Mouse (Mus musculus) CH12.LX (cell line): Measurements from ENCODE around the gene Baz1b. TPM values are rescaled to one million over a fixed set of nuclear protein-coding genes. Genes with fewer than 3 reads are reported as not detected.

Source experiments
- DNase-seq: peaks from one replicate; pipeline ENCODE4 v3.0.0-alpha.2; 2013; ENCODE audit errors: extremely low read depth
- H3K27ac ChIP-seq: 2 replicates; pipeline ENCODE4 v1.5.1; 2012; ENCODE audit warnings: low read depth, mild to moderate bottlenecking, control low read depth, moderate library complexity; ENCODE audit not compliant: insufficient read depth
- H3K27me3 ChIP-seq: replicated peaks from 2 replicates; pipeline ENCODE3; 2012; ENCODE audit warnings: inconsistent platforms
- H3K36me3 ChIP-seq, 2 experiments: replicated peaks in 1 of 2; 2 replicates each; pipeline versions ENCODE3 to v1.6.1; 2012; ENCODE audit warnings: inconsistent platforms in 1 of 2, low read length in 1 of 2, mild to moderate bottlenecking in 1 of 2, mixed read lengths in 1 of 2, moderate library complexity in 1 of 2; ENCODE audit not compliant: control insufficient read depth in 1 of 2, insufficient read depth in 1 of 2
- H3K4me1 ChIP-seq, 2 experiments: 2 replicates each; pipeline ENCODE4 v1.6.1; 2012; ENCODE audit warnings: inconsistent platforms in 1 of 2, moderate library complexity in 1 of 2; ENCODE audit not compliant: insufficient read depth in 2 of 2, control insufficient read depth in 1 of 2
- H3K4me2 ChIP-seq: 2 replicates; pipeline ENCODE4 v1.6.1; 2012; ENCODE audit warnings: low read depth, mild to moderate bottlenecking, control low read depth; ENCODE audit not compliant: poor library complexity, insufficient read depth, severe bottlenecking
- H3K4me3 ChIP-seq, 3 experiments: fragments of 150-350 bp in 1 of 3; sonication (generic) in 1 of 3; replicated peaks in 1 of 3; 2 replicates each; pipeline versions ENCODE3 to v1.5.1; 2011 to 2012; ENCODE audit warnings: low read depth in 2 of 3, low read length in 2 of 3, mild to moderate bottlenecking in 2 of 3, moderate library complexity in 2 of 3, control low read depth in 1 of 3, improper control_type of control experiment in 1 of 3, inconsistent platforms in 1 of 3, mixed read lengths in 1 of 3; ENCODE audit not compliant: poor library complexity in 1 of 3
- H3K79me2 ChIP-seq: replicated peaks from 2 replicates; pipeline ENCODE4 v1.6.1; 2012; ENCODE audit warnings: mild to moderate bottlenecking, moderate library complexity; ENCODE audit not compliant: control insufficient read depth, poor library complexity, insufficient read depth, severe bottlenecking; ENCODE audit errors: extremely low read depth
- H3K9ac ChIP-seq: 2 replicates; pipeline ENCODE4 v1.6.1; 2012; ENCODE audit warnings: low read depth, mild to moderate bottlenecking, control low read depth, moderate library complexity; ENCODE audit not compliant: insufficient read depth
- H3K9me3 ChIP-seq: replicated peaks from 2 replicates; pipeline ENCODE3; 2012; ENCODE audit warnings: low read length, inconsistent platforms, mixed read lengths
- CHD1 ChIP-seq: IDR thresholded peaks from 2 replicates; pipeline ENCODE4 v1.6.1; 2012; ENCODE audit warnings: low read depth, low read length, improper control_type of control experiment, inconsistent platforms
- CTCF ChIP-seq, 2 experiments: IDR thresholded peaks in 1 of 2; conservative IDR thresholded peaks in 1 of 2; 2 replicates each; pipeline ENCODE4 v1.5.1; 2011 to 2012; ENCODE audit warnings: low read depth in 2 of 2, low read length in 2 of 2, improper control_type of control experiment in 1 of 2, inconsistent platforms in 1 of 2, mild to moderate bottlenecking in 1 of 2, moderate library complexity in 1 of 2
- HCFC1 ChIP-seq: IDR thresholded peaks from 2 replicates; pipeline ENCODE4 v1.6.1; 2012; ENCODE audit warnings: low read depth, mild to moderate bottlenecking, inconsistent platforms, low read length, improper control_type of control experiment
- KAT2A ChIP-seq: IDR thresholded peaks from 2 replicates; pipeline ENCODE4 v1.6.1; 2012; ENCODE audit warnings: low read length, improper control_type of control experiment, inconsistent platforms; ENCODE audit not compliant: insufficient replicate concordance
- MXI1 ChIP-seq: IDR thresholded peaks from 2 replicates; pipeline ENCODE4 v1.6.1; 2011; ENCODE audit warnings: mild to moderate bottlenecking, low read depth, low read length, improper control_type of control experiment
- RAD21 ChIP-seq: IDR thresholded peaks from 2 replicates; pipeline ENCODE4 v1.6.1; 2011; ENCODE audit warnings: low read depth, mild to moderate bottlenecking, low read length, improper control_type of control experiment, moderate library complexity
- SMC3 ChIP-seq: IDR thresholded peaks from 2 replicates; pipeline ENCODE4 v1.6.1; 2011; ENCODE audit warnings: low read depth, low read length, improper control_type of control experiment
- ZC3H11A ChIP-seq: IDR thresholded peaks from 2 replicates; pipeline ENCODE4 v1.6.1; 2012; ENCODE audit warnings: low read depth, mild to moderate bottlenecking, inconsistent platforms, low read length, improper control_type of control experiment
- ZNF384 ChIP-seq: IDR thresholded peaks from 2 replicates; pipeline ENCODE4 v1.6.1; 2012; ENCODE audit warnings: low read depth, low read length, improper control_type of control experiment, inconsistent platforms
- dilution Hi-C: fragments of 300-500 bp; cut with MboI; formaldehyde crosslinking; loops from 2 replicates; pipeline ENCODE4 v1.14.3; 2020; ENCODE audit warnings: low sequenced_read_pairs; ENCODE audit not compliant: extremely low pct_unique_long_range_greater_than_20kb, extremely low pct_ligation_motif_present
- in situ Hi-C: fragments of 300-500 bp; cut with MboI; formaldehyde crosslinking; loops from 3 replicates; pipeline ENCODE4 v1.14.3; 2019; ENCODE audit warnings: low sequenced_read_pairs, low pct_ligation_motif_present, low pct_unique_long_range_greater_than_20kb, mixed read lengths
- polyA plus RNA-seq: library from polyadenylated mRNA; unstranded; fragments of >175 nt; gene quantifications from 2 replicates; pipeline ENCODE4 v1.2.1, GENCODE M21; 2012; ENCODE audit warnings: low read depth; ENCODE audit not compliant: insufficient read length
- total RNA-seq, 2 experiments: library from RNA; depleted of rRNA; stranded (reverse); fragments of 300-350 nt in 1 of 2; fragments of >200 nt in 1 of 2; gene quantifications; 2 replicates each; pipeline ENCODE4 v1.2.3; 2012 to 2014

The Baz1b gene
- total and polyA plus RNA-seq, 3 experiments = 53.3 to 85.4 (median 60.0) TPM

- Histone ChIP-seq H3K27ac (no peak overlapping the region), H3K4me1 (peaks cover 0 to 9% of the 10 kb centered on the region in 2 experiments; a peak in 2 of 4 replicates), H3K36me3 (peaks cover 86 to 97% of the 10 kb centered on the region in 2 experiments), H3K9me3 (no peaks in the 10 kb centered on the region), H3K9ac (no peak overlapping the region), H3K4me2 (no peak overlapping the region), H3K27me3 (no peaks in the 10 kb centered on the region), H3K4me3 (no peak overlapping the region), H3K79me2 (no peaks in the 10 kb centered on the region; the same call in none of the 2 replicates)
- TF ChIP-seq RAD21 (peak; percentile 53), ZNF384 (no peak), CTCF (conservative IDR thresholded peaks at IDR 0.05 in 1 of 2, IDR thresholded peaks at IDR 0.05 in 1 of 2; ENCODE audit: low read depth in 2 of 2, low read length in 2 of 2) (peak; percentile 57 to 72; a peak in 3 of 4 replicates), SMC3 (peak; percentile 66)
- in situ Hi-C loops = loop anchor here (5.0 kb wide), 1 partner anchor 51 kb away; no protein-coding TSS in a partner anchor
- peak; percentile 49 for DNase-seq
- dilution Hi-C loops = no loop called here
Observed at GRCm38 (mm10) chr5:135236571-135236970, 49.5 kb downstream of the Baz1b start.

DNA sequence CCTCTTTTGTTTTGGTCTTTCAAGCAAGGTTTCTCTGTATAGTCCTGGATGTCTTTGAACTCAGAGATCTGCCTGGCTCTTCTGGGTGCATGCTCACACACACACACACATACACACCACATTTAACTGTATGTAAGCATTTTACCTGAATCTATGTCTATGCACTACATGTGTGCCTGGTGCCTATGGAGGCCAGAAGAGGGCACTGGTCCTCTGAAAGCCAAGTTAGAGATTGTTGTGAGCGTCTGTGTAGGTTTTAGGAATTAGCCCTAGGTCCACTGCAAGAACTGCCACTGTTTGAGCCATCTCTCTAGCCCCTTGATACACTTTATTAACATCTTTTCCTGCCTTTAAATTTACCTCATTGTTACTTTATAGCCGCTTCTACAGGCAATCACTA lies 51.8 kb downstream of the Baz1b start:
- dilution Hi-C loops (no loop called here), in situ Hi-C loops (loop anchor here (5.0 kb wide), 1 partner anchor 48 kb away; no protein-coding TSS in a partner anchor)
- H3K4me1 ChIP-seq = peaks cover 0 to 9% of the 10 kb centered on the region in 2 experiments; a peak in 2 of 4 replicates
- no peaks in the 10 kb centered on the region; the same call in 1 of the 2 replicates for H3K79me2 ChIP-seq
- no peak overlapping the region for H3K4me2 ChIP-seq
- no peaks in the 10 kb centered on the region for H3K9me3 ChIP-seq
- DNase-seq = no peak
- H3K27me3 ChIP-seq = no peaks in the 10 kb centered on the region
- H3K4me3 ChIP-seq = no peak overlapping the region
- no peak overlapping the region for H3K27ac ChIP-seq
- no peak overlapping the region for H3K9ac ChIP-seq
- TF ChIP-seq KAT2A (no peak), CTCF (conservative IDR thresholded peaks at IDR 0.05 in 1 of 2, IDR thresholded peaks at IDR 0.05 in 1 of 2; ENCODE audit: low read depth in 2 of 2, low read length in 2 of 2) (peak in 1 of 2 experiments; percentile 18; a peak in 1 of 4 replicates), HCFC1 (no peak)
- H3K36me3 ChIP-seq = peaks cover 88 to 97% of the 10 kb centered on the region in 2 experiments

- Histone ChIP-seq H3K79me2 (no peaks in the 10 kb centered on the region; the same call in 1 of the 2 replicates), H3K9ac (no peak overlapping the region), H3K36me3 (peaks cover 93 to 98% of the 10 kb centered on the region in 2 experiments), H3K27ac (no peak overlapping the region), H3K4me3 (no peak overlapping the region), H3K4me2 (no peak overlapping the region), H3K9me3 (no peaks in the 10 kb centered on the region), H3K27me3 (no peaks in the 10 kb centered on the region), H3K4me1 (peaks cover 0 to 9% of the 10 kb centered on the region in 2 experiments; a peak in 2 of 4 replicates)
- in situ Hi-C loops = no loop called here
- DNase-seq = no peak
- TF ChIP-seq ZC3H11A (no peak), MXI1 (no peak), KAT2A (no peak), CHD1 (no peak)
- dilution Hi-C loops = no loop called here
Observed at GRCm38 (mm10) chr5:135241474-135241873, 54.4 kb downstream of the Baz1b start.
